Mouse (Mus musculus): ENCODE measurements around the gene Rin3. TPM values are rescaled to one million over a fixed set of nuclear protein-coding genes. Genes with fewer than 3 reads are reported as not detected.
"Not testable (repeated sequence)": the region's sequence is repeated elsewhere in the genome, so short reads cannot be mapped to it uniquely, and the experiment has no call there.

The Rin3 gene
- polyA plus RNA-seq, 1 experiment from 2014 or later: 6.1 TPM

GRCm38 (mm10) chr12:102270776-102271405 lies 12.0 kb upstream of the Rin3 start:
- Histone ChIP-seq H3K27me3 (ENCODE audit: control insufficient read depth, insufficient read depth, low read length) (no peaks in the 10 kb centered on the region), H3K27ac (ENCODE audit: low read depth, low read length) (no peak overlapping the region), H3K4me1 (replicated peaks; ENCODE audit: control insufficient read depth, insufficient read depth, low read length) (no peaks in the 10 kb centered on the region), H3K4me2 (ENCODE audit: low read depth, low read length, severe bottlenecking) (no peak overlapping the region), H3K4me3 (ENCODE audit: low read depth, low read length) (no peak overlapping the region), H3K9me3 (ENCODE audit: control insufficient read depth, low read length) (no peaks in the 10 kb centered on the region), H3K36me3 (ENCODE audit: control insufficient read depth, insufficient read depth, low read length) (no peaks in the 10 kb centered on the region), H3K9ac (ENCODE audit: low read length) (no peak overlapping the region)
- no peak for DNase-seq (ENCODE audit: low spot score)
- 88% methylated on average over 6 of the region's 6 CpGs for WGBS
- no peak for ATAC-seq (replicated peaks; ENCODE audit: low FRiP score)

GRCm38 (mm10) chr12:102271447-102271846 lies 11.4 kb upstream of the Rin3 start:
- Histone ChIP-seq H3K9ac (ENCODE audit: low read length) (no peak overlapping the region), H3K27ac (ENCODE audit: low read depth, low read length) (no peak overlapping the region), H3K9me3 (ENCODE audit: control insufficient read depth, low read length) (no peaks in the 10 kb centered on the region), H3K36me3 (ENCODE audit: control insufficient read depth, insufficient read depth, low read length) (no peaks in the 10 kb centered on the region), H3K4me2 (ENCODE audit: low read depth, low read length, severe bottlenecking) (no peak overlapping the region), H3K4me3 (ENCODE audit: low read depth, low read length) (no peak overlapping the region), H3K27me3 (ENCODE audit: control insufficient read depth, insufficient read depth, low read length) (no peaks in the 10 kb centered on the region), H3K4me1 (replicated peaks; ENCODE audit: control insufficient read depth, insufficient read depth, low read length) (no peaks in the 10 kb centered on the region)
- DNase-seq (ENCODE audit: low spot score): no peak
- ATAC-seq (replicated peaks; ENCODE audit: low FRiP score): no peak
- WGBS: 79% methylated on average over 4 of the region's 4 CpGs

- ATAC-seq (replicated peaks; ENCODE audit: low FRiP score): no peak
- Histone ChIP-seq H3K4me2 (ENCODE audit: low read depth, low read length, severe bottlenecking) (no peak overlapping the region), H3K4me3 (ENCODE audit: low read depth, low read length) (no peak overlapping the region)
These were observed 6.9 kb upstream of the Rin3 start for GRCm38 (mm10) chr12:102275833-102276443.

GRCm38 (mm10) chr12:102280290-102280689 lies 2.6 kb upstream of the Rin3 start:
- H3K27ac ChIP-seq (ENCODE audit: low read depth, low read length); H3K27me3 ChIP-seq (ENCODE audit: control insufficient read depth, insufficient read depth, low read length): not testable (repeated sequence)
- WGBS: 81% methylated on average over 4 of the region's 4 CpGs

More at GRCm38 (mm10) chr12:102275833-102276443, 6.9 kb upstream of the Rin3 start:
- H3K4me1 ChIP-seq (replicated peaks; ENCODE audit: control insufficient read depth, insufficient read depth, low read length): no peaks in the 10 kb centered on the region
- no peaks in the 10 kb centered on the region for H3K27me3 ChIP-seq (ENCODE audit: control insufficient read depth, insufficient read depth, low read length)
- H3K36me3 ChIP-seq (ENCODE audit: control insufficient read depth, insufficient read depth, low read length): no peaks in the 10 kb centered on the region
- no peaks in the 10 kb centered on the region; the same call in 1 of the 2 replicates for H3K9me3 ChIP-seq (ENCODE audit: control insufficient read depth, low read length)
- H3K27ac ChIP-seq (ENCODE audit: low read depth, low read length): no peak overlapping the region
- H3K9ac ChIP-seq (ENCODE audit: low read length): no peak overlapping the region
- no peak for DNase-seq (ENCODE audit: low spot score)
- WGBS: 66% methylated on average over 7 of the region's 7 CpGs

GRCm38 (mm10) chr12:102280867-102281503 lies 1.9 kb upstream of the Rin3 start:
- ATAC-seq (replicated peaks; ENCODE audit: low FRiP score): no peak
- no peak overlapping the region for H3K27ac ChIP-seq (ENCODE audit: low read depth, low read length)
- H3K36me3 ChIP-seq (ENCODE audit: control insufficient read depth, insufficient read depth, low read length): no peaks in the 10 kb centered on the region
- H3K4me1 ChIP-seq (replicated peaks; ENCODE audit: control insufficient read depth, insufficient read depth, low read length): peaks cover 4% of the 10 kb centered on the region; the same call in 1 of the 2 replicates
- H3K4me2 ChIP-seq (ENCODE audit: low read depth, low read length, severe bottlenecking): no peak overlapping the region
- WGBS: 58% methylated on average over 7 of the region's 7 CpGs
- no peak overlapping the region for H3K9ac ChIP-seq (ENCODE audit: low read length)
- no peak overlapping the region for H3K4me3 ChIP-seq (ENCODE audit: low read depth, low read length)
- no peaks in the 10 kb centered on the region; the same call in 1 of the 2 replicates for H3K9me3 ChIP-seq (ENCODE audit: control insufficient read depth, low read length)
- DNase-seq (ENCODE audit: low spot score): no peak
- peaks cover 9% of the 10 kb centered on the region for H3K27me3 ChIP-seq (ENCODE audit: control insufficient read depth, insufficient read depth, low read length)

More at GRCm38 (mm10) chr12:102280290-102280689, 2.6 kb upstream of the Rin3 start:
- H3K4me3 ChIP-seq (ENCODE audit: low read depth, low read length); DNase-seq (ENCODE audit: low spot score); H3K9me3 ChIP-seq (ENCODE audit: control insufficient read depth, low read length); H3K4me2 ChIP-seq (ENCODE audit: low read depth, low read length, severe bottlenecking); H3K36me3 ChIP-seq (ENCODE audit: control insufficient read depth, insufficient read depth, low read length); H3K4me1 ChIP-seq (replicated peaks; ENCODE audit: control insufficient read depth, insufficient read depth, low read length); ATAC-seq (replicated peaks; ENCODE audit: low FRiP score); H3K9ac ChIP-seq (ENCODE audit: low read length): not testable (repeated sequence)

- Histone ChIP-seq H3K9me3 (ENCODE audit: control insufficient read depth, low read length) (no peaks in the 10 kb centered on the region; the same call in 1 of the 2 replicates), H3K4me3 (ENCODE audit: low read depth, low read length) (no peak overlapping the region), H3K36me3 (ENCODE audit: control insufficient read depth, insufficient read depth, low read length) (no peaks in the 10 kb centered on the region), H3K9ac (ENCODE audit: low read length) (no peak overlapping the region), H3K27ac (ENCODE audit: low read depth, low read length) (no peak overlapping the region), H3K4me1 (replicated peaks; ENCODE audit: control insufficient read depth, insufficient read depth, low read length) (peaks cover 4% of the 10 kb centered on the region; the same call in 1 of the 2 replicates), H3K27me3 (ENCODE audit: control insufficient read depth, insufficient read depth, low read length) (peaks cover 9% of the 10 kb centered on the region), H3K4me2 (ENCODE audit: low read depth, low read length, severe bottlenecking) (no peak overlapping the region)
- no peak for DNase-seq (ENCODE audit: low spot score)
- ATAC-seq (replicated peaks; ENCODE audit: low FRiP score): no peak
- 56% methylated on average over 2 of the region's 2 CpGs for WGBS
These were observed 722 bp upstream of the Rin3 start for GRCm38 (mm10) chr12:102282126-102282525.

GRCm38 (mm10) chr12:102283483-102284266 lies 827 bp downstream of the Rin3 start:
- H3K27ac ChIP-seq (ENCODE audit: low read depth, low read length): no peak overlapping the region

GRCm38 (mm10) chr12:102284267-102284610 lies 1.4 kb downstream of the Rin3 start:
- H3K4me1 ChIP-seq (replicated peaks; ENCODE audit: control insufficient read depth, insufficient read depth, low read length): peaks cover 4% of the 10 kb centered on the region; the same call in 1 of the 2 replicates
- no peaks in the 10 kb centered on the region for H3K36me3 ChIP-seq (ENCODE audit: control insufficient read depth, insufficient read depth, low read length)
- 40% methylated on average over 9 of the region's 9 CpGs for WGBS
- H3K27me3 ChIP-seq (ENCODE audit: control insufficient read depth, insufficient read depth, low read length): peaks cover 9% of the 10 kb centered on the region
- no peak for DNase-seq (ENCODE audit: low spot score)
- H3K4me2 ChIP-seq (ENCODE audit: low read depth, low read length, severe bottlenecking): peak overlapping the region; percentile 96; the same call in 1 of the 2 replicates
- ATAC-seq (replicated peaks; ENCODE audit: low FRiP score): no peak
- H3K9me3 ChIP-seq (ENCODE audit: control insufficient read depth, low read length): no peaks in the 10 kb centered on the region
- no peak overlapping the region for H3K9ac ChIP-seq (ENCODE audit: low read length)
- H3K27ac ChIP-seq (ENCODE audit: low read depth, low read length): no peak overlapping the region
- no peak overlapping the region; the same call in 1 of the 2 replicates for H3K4me3 ChIP-seq (ENCODE audit: low read depth, low read length)

More at GRCm38 (mm10) chr12:102283483-102284266, 827 bp downstream of the Rin3 start:
- Histone ChIP-seq H3K9ac (ENCODE audit: low read length) (peak overlapping the region; percentile 62), H3K4me2 (ENCODE audit: low read depth, low read length, severe bottlenecking) (peak overlapping the region; percentile 96), H3K9me3 (ENCODE audit: control insufficient read depth, low read length) (no peaks in the 10 kb centered on the region), H3K36me3 (ENCODE audit: control insufficient read depth, insufficient read depth, low read length) (no peaks in the 10 kb centered on the region), H3K4me1 (replicated peaks; ENCODE audit: control insufficient read depth, insufficient read depth, low read length) (peaks cover 4% of the 10 kb centered on the region; the same call in 1 of the 2 replicates), H3K4me3 (ENCODE audit: low read depth, low read length) (peak overlapping the region; percentile 48), H3K27me3 (ENCODE audit: control insufficient read depth, insufficient read depth, low read length) (peaks cover 9% of the 10 kb centered on the region)
- ATAC-seq (replicated peaks; ENCODE audit: low FRiP score) (peak; percentile 66), DNase-seq (ENCODE audit: low spot score) (peak; percentile 61)
- 11% methylated on average over 20 of the region's 24 CpGs for WGBS
